Mouse (Mus musculus) hindbrain, embryonic 13.5 days (tissue): ENCODE measurements around the gene Nxf1. TPM values are rescaled to one million over a fixed set of nuclear protein-coding genes. Genes with fewer than 3 reads are reported as not detected.

Source experiments
- ATAC-seq: fragments of 200-750 bp; cut with Nextera tagmentation; 2 replicates; pipeline ENCODE4 v1.8.0; 2017; ENCODE audit warnings: moderate TSS enrichment; ENCODE audit not compliant: low FRiP score
- H3K27ac ChIP-seq: fragments of 300-500 bp; sonication (generic); 2 replicates; pipeline ENCODE4 v1.5.1; 2015; ENCODE audit warnings: inconsistent platforms, mild to moderate bottlenecking, moderate library complexity
- H3K27me3 ChIP-seq: fragments of 300-500 bp; sonication (generic); 2 replicates; pipeline ENCODE4 v1.6.1; 2015; ENCODE audit warnings: mild to moderate bottlenecking, inconsistent platforms
- H3K36me3 ChIP-seq: fragments of 300-500 bp; sonication (generic); 2 replicates; pipeline ENCODE4 v1.6.1; 2015; ENCODE audit warnings: mild to moderate bottlenecking, inconsistent platforms
- H3K4me1 ChIP-seq: fragments of 300-500 bp; sonication (generic); replicated peaks from 2 replicates; pipeline ENCODE4 v1.6.1; 2015; ENCODE audit warnings: inconsistent platforms
- H3K4me2 ChIP-seq: fragments of 300-500 bp; sonication (generic); 2 replicates; pipeline ENCODE4 v1.6.1; 2015; ENCODE audit warnings: inconsistent platforms, mild to moderate bottlenecking, moderate library complexity
- H3K4me3 ChIP-seq: fragments of 300-500 bp; sonication (generic); 2 replicates; pipeline ENCODE4 v1.5.1; 2015; ENCODE audit warnings: mild to moderate bottlenecking, inconsistent platforms
- H3K9ac ChIP-seq: fragments of 300-500 bp; sonication (generic); 2 replicates; pipeline ENCODE4 v1.6.1; 2015; ENCODE audit warnings: mild to moderate bottlenecking, inconsistent platforms
- H3K9me3 ChIP-seq: fragments of 300-500 bp; sonication (generic); 2 replicates; pipeline ENCODE4 v1.6.1; 2016; ENCODE audit warnings: inconsistent platforms
- WGBS: fragments of 180-500 bp; shearing (Covaris S2); methylation state at CpG from one replicate; pipeline ENCODE4 v1.1.7; 2015; 5-methylcytosine and 5-hydroxymethylcytosine counted together
- polyA plus RNA-seq: library from polyadenylated mRNA; unstranded; fragments of >200 nt; fragmentation: Nextera tagmentation; extraction: Ambion mirVana; gene quantifications from 2 replicates; pipeline ENCODE4 v1.2.1, GENCODE M21; 2015

The Nxf1 gene
- polyA plus RNA-seq, 1 experiment from 2014 or later: 170 TPM

- peak overlapping the region; percentile 74 for H3K4me2 ChIP-seq
- no peaks in the 10 kb centered on the region for H3K27me3 ChIP-seq
- no peaks in the 10 kb centered on the region for H3K9me3 ChIP-seq
- no peak overlapping the region for H3K9ac ChIP-seq
- WGBS: 83% methylated on average over 3 of the region's 3 CpGs
- peaks cover 27% of the 10 kb centered on the region for H3K4me1 ChIP-seq
- no peak for ATAC-seq
- no peak overlapping the region for H3K27ac ChIP-seq
- peak overlapping the region; percentile 97; the same call in 1 of the 2 replicates for H3K4me3 ChIP-seq
- H3K36me3 ChIP-seq: peaks cover 42% of the 10 kb centered on the region
Observed at GRCm38 (mm10) chr19:8755652-8756051, 1.2 kb upstream of the Nxf1 start.

- Histone ChIP-seq H3K27ac (peak overlapping the region; percentile 94), H3K36me3 (peaks cover 31% of the 10 kb centered on the region), H3K4me3 (peak overlapping the region; percentile 97), H3K9me3 (no peaks in the 10 kb centered on the region), H3K4me2 (peak overlapping the region; percentile 74), H3K9ac (peak overlapping the region; percentile 98), H3K4me1 (peaks cover 27% of the 10 kb centered on the region), H3K27me3 (no peaks in the 10 kb centered on the region)
- 9% methylated on average over 14 of the region's 14 CpGs for WGBS
- ATAC-seq: no peak; the same call in 1 of the 2 replicates
Observed at GRCm38 (mm10) chr19:8757471-8757998, 662 bp downstream of the Nxf1 start.

GRCm38 (mm10) chr19:8758899-8759298 lies 2.0 kb downstream of the Nxf1 start:
- no peaks in the 10 kb centered on the region for H3K27me3 ChIP-seq
- WGBS: 91% methylated on average over 2 of the region's 2 CpGs
- peaks cover 27% of the 10 kb centered on the region for H3K4me1 ChIP-seq
- H3K9me3 ChIP-seq: no peaks in the 10 kb centered on the region
- H3K27ac ChIP-seq: no peak overlapping the region
- H3K4me2 ChIP-seq: peak overlapping the region; percentile 74; the same call in 1 of the 2 replicates
- H3K36me3 ChIP-seq: peaks cover 36% of the 10 kb centered on the region
- no peak overlapping the region for H3K4me3 ChIP-seq
- ATAC-seq: no peak
- H3K9ac ChIP-seq: no peak overlapping the region

- H3K4me1 ChIP-seq: peaks cover 23% of the 10 kb centered on the region
- H3K27ac ChIP-seq: no peak overlapping the region
- no peak overlapping the region for H3K9ac ChIP-seq
- H3K9me3 ChIP-seq: no peaks in the 10 kb centered on the region
- no peak overlapping the region for H3K4me3 ChIP-seq
- peaks cover 39% of the 10 kb centered on the region for H3K36me3 ChIP-seq
- no peaks in the 10 kb centered on the region for H3K27me3 ChIP-seq
- no peak overlapping the region for H3K4me2 ChIP-seq
- ATAC-seq: no peak
- WGBS: 97% methylated on average over 2 of the region's 2 CpGs
Observed at GRCm38 (mm10) chr19:8760757-8761156, 3.9 kb downstream of the Nxf1 start.

GRCm38 (mm10) chr19:8763276-8763675 lies 6.4 kb downstream of the Nxf1 start:
- Histone ChIP-seq H3K27me3 (no peaks in the 10 kb centered on the region), H3K36me3 (peaks cover 64% of the 10 kb centered on the region), H3K27ac (no peak overlapping the region), H3K9me3 (no peaks in the 10 kb centered on the region), H3K4me2 (no peak overlapping the region), H3K4me3 (no peak overlapping the region), H3K9ac (no peak overlapping the region), H3K4me1 (peaks cover 9% of the 10 kb centered on the region)
- WGBS: 92% methylated on average over 4 of the region's 4 CpGs
- ATAC-seq: no peak

- no peak for ATAC-seq
- H3K27me3 ChIP-seq: no peaks in the 10 kb centered on the region
Observed at GRCm38 (mm10) chr19:8765562-8765961, 8.7 kb downstream of the Nxf1 start.

GRCm38 (mm10) chr19:8770567-8771270 lies 13.8 kb downstream of the Nxf1 start, which contains the start of gene Tmem223:
TSS of gene Tmem223 (plus strand) at chr19:8770996.
- H3K27ac ChIP-seq: peak within 1 kb of the TSS; percentile 93
- H3K9ac ChIP-seq: peak within 1 kb of the TSS; percentile 96
- H3K4me2 ChIP-seq: peak within 1 kb of the TSS; percentile 73
- 21% methylated on average over 29 of the region's 29 CpGs for WGBS
- peaks cover 58% of the 10 kb centered on the region for H3K36me3 ChIP-seq
- H3K9me3 ChIP-seq: no peaks in the 10 kb centered on the region
- H3K4me1 ChIP-seq: peaks cover 36% of the 10 kb centered on the region
- no peaks in the 10 kb centered on the region for H3K27me3 ChIP-seq
- ATAC-seq: peak; percentile 25
- H3K4me3 ChIP-seq: peak within 1 kb of the TSS; percentile 79

More at GRCm38 (mm10) chr19:8765562-8765961, 8.7 kb downstream of the Nxf1 start:
- no peak overlapping the region for H3K27ac ChIP-seq
- H3K9me3 ChIP-seq: no peaks in the 10 kb centered on the region
- no peak overlapping the region for H3K4me3 ChIP-seq
- WGBS: 99% methylated on average over 9 of the region's 9 CpGs
- H3K4me2 ChIP-seq: no peak overlapping the region
- H3K9ac ChIP-seq: no peak overlapping the region
- H3K4me1 ChIP-seq: peaks cover 4% of the 10 kb centered on the region; the same call in 1 of the 2 replicates
- H3K36me3 ChIP-seq: peaks cover 84% of the 10 kb centered on the region

GRCm38 (mm10) chr19:8772996-8773395 lies 16.1 kb downstream of the Nxf1 start:
- Histone ChIP-seq H3K9ac (peak overlapping the region; percentile 89; the same call in 1 of the 2 replicates), H3K4me1 (peaks cover 42% of the 10 kb centered on the region), H3K27ac (peak overlapping the region; percentile 55; the same call in 1 of the 2 replicates), H3K36me3 (peaks cover 37% of the 10 kb centered on the region), H3K4me3 (peak overlapping the region; percentile 69), H3K27me3 (no peaks in the 10 kb centered on the region), H3K9me3 (no peaks in the 10 kb centered on the region), H3K4me2 (peak overlapping the region; percentile 99)
- WGBS: 83% methylated on average over 5 of the region's 5 CpGs
- ATAC-seq: no peak

GRCm38 (mm10) chr19:8773409-8773808 lies 16.5 kb downstream of the Nxf1 start:
- Histone ChIP-seq H3K36me3 (peaks cover 37% of the 10 kb centered on the region), H3K4me3 (peak overlapping the region; percentile 69), H3K4me2 (peak overlapping the region; percentile 99), H3K4me1 (peaks cover 42% of the 10 kb centered on the region), H3K27ac (peak overlapping the region; percentile 55; the same call in 1 of the 2 replicates), H3K9me3 (no peaks in the 10 kb centered on the region), H3K9ac (peak overlapping the region; percentile 89), H3K27me3 (no peaks in the 10 kb centered on the region)
- WGBS: 59% methylated on average over 6 of the region's 6 CpGs
- no peak for ATAC-seq

- under 1% methylated on average over 68 of the region's 68 CpGs for WGBS
- Histone ChIP-seq H3K36me3 (peaks cover 34% of the 10 kb centered on the region), H3K27ac (peak within 1 kb of the TSS; percentile 99), H3K4me1 (peaks cover 42% of the 10 kb centered on the region), H3K27me3 (no peaks in the 10 kb centered on the region), H3K4me3 (peak within 1 kb of the TSS; percentile 69), H3K4me2 (peak within 1 kb of the TSS; percentile 99), H3K9me3 (no peaks in the 10 kb centered on the region), H3K9ac (peak within 1 kb of the TSS; percentile 89)
- peak; percentile 95 for ATAC-seq
Observed at GRCm38 (mm10) chr19:8774086-8774835, 17.4 kb downstream of the Nxf1 start, which contains the start of gene Tmem179b. TSS of gene Tmem179b (minus strand) at chr19:8774467.

GRCm38 (mm10) chr19:8774951-8775421 lies 18.1 kb downstream of the Nxf1 start:
- no peaks in the 10 kb centered on the region for H3K27me3 ChIP-seq
- peak overlapping the region; percentile 99 for H3K4me2 ChIP-seq
- peak overlapping the region; percentile 99 for H3K27ac ChIP-seq
- ATAC-seq: peak; percentile 58
- H3K9ac ChIP-seq: peak overlapping the region; percentile 89
- peak overlapping the region; percentile 69 for H3K4me3 ChIP-seq
- H3K9me3 ChIP-seq: no peaks in the 10 kb centered on the region
- peaks cover 30% of the 10 kb centered on the region for H3K36me3 ChIP-seq
- 6% methylated on average over 20 of the region's 20 CpGs for WGBS
- peaks cover 42% of the 10 kb centered on the region for H3K4me1 ChIP-seq
